Mouse (Mus musculus): Measurements from ENCODE around the gene Eri2.
A peak's percentile ranks its signal among the peaks of the same experiment; 100 is the strongest.
"Not testable (repeated sequence)": the region's sequence is repeated elsewhere in the genome, so short reads cannot be mapped to it uniquely, and the experiment has no call there.

Gene Eri2

GRCm38 (mm10) chr7:119744321-119744720 lies 49.5 kb downstream of the Eri2 start:
- no peak for DNase-seq (ENCODE audit: extremely low read depth, low read depth, low spot score)

- not testable (repeated sequence) for DNase-seq (ENCODE audit: extremely low read depth, low read depth, low spot score)
Measured at GRCm38 (mm10) chr7:119739798-119740468, 53.9 kb downstream of the Eri2 start.

GRCm38 (mm10) chr7:119738877-119739276 lies 55.0 kb downstream of the Eri2 start:
- DNase-seq (ENCODE audit: extremely low read depth, low read depth, low spot score), result no peak

- not testable (repeated sequence) for DNase-seq (ENCODE audit: extremely low read depth, low read depth, low spot score)
Measured at GRCm38 (mm10) chr7:119731262-119731661, 62.6 kb downstream of the Eri2 start.

GRCm38 (mm10) chr7:119727621-119728020 lies 66.2 kb downstream of the Eri2 start:
- no peak for DNase-seq (ENCODE audit: extremely low read depth, low read depth, low spot score)

GRCm38 (mm10) chr7:119720947-119721310 lies 72.9 kb downstream of the Eri2 start:
- no peak for DNase-seq (ENCODE audit: extremely low read depth, low read depth, low spot score)

GRCm38 (mm10) chr7:119720253-119720946 lies 73.5 kb downstream of the Eri2 start, which contains the start of gene Thumpd1:
Gene Thumpd1, minus strand, starts transcription at chr7:119720798.
- peak; percentile 19 for DNase-seq (ENCODE audit: extremely low read depth, low read depth, low spot score)

Data from fat pad, adult 2 months (tissue).